Mouse (Mus musculus): ENCODE data around the gene Slco2b1.

Gene Slco2b1

DNA sequence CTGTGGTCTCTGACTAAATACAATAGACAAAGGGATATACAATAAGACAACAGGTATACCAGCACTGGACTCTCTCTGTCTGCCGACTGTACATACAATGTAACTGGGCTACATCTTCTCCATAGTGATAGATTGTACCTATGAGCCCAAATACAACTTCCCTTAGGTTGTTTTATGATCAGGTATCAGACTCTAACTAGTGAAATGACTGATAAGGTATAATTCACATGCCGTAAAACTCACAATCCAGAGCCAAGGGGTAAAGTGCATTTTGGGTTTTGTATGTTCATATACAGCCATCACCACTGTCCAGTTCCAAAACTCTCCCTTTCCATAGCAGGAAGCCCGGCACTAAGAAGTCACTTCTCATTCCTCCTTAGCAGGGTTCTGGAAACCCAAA lies 17.8 kb downstream of the Slco2b1 start:
- DNase-seq (ENCODE audit: low spot score) = no peak

DNA sequence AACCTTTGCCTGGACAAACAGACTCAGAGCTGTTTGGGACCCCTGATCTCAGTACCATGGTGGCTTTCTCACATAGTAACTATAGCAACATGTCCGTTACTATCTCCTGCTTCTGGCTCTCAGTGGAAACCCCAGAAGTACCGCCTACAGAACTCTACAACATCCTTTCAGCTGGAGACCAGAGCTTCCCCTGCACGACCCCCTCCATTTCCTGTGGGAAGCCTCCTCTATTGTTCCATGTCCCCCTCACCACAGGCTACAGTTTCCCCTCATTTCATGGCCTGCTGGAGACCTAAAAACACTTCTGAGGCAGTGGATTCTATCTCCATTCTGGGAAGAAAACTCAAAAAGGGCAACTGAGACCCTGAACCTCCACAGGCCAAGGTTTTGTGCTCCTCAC lies 18.7 kb downstream of the Slco2b1 start:
- DNase-seq (ENCODE audit: low spot score) = no peak

DNA sequence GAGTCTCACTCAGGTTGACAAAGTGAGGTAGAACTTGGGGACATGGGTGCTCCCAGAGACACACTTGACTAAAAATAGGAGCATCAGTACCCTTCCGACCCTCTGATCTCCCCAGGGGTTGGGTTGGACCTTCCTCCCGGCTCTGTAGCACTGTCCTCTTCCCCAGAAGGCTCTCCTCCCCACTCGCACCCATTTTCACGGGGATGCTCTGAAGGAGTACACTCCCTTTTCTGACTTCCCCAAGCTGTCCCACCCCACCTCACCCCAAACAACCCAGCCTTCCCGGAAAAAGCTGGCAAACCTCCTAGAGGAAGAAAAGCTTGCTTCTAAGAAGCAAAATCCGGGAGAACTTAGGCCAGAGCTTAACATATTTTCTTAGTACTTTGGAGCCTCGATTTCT lies 20.3 kb downstream of the Slco2b1 start:
- no peak for DNase-seq (ENCODE audit: low spot score)

DNA sequence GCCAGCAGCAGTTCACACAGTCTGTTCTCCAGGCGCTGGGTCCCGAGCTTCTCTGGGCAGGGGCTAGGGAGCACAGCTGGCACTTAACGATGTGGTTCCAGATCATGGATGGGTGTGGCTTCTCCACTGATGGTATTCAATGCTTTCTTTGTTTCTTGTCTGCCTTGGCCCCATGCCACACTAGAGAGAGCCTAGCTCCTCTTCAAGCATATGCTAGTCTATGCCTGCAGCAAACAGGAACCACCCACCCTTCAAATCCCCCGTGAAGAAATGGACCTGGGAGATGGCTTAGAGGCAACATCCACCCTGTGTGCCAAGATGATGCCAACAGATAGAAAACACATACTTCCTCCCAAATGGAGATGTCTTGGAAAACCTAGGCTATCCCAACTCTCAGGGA lies 27.1 kb downstream of the Slco2b1 start:
- DNase-seq (ENCODE audit: low spot score) = no peak

DNA sequence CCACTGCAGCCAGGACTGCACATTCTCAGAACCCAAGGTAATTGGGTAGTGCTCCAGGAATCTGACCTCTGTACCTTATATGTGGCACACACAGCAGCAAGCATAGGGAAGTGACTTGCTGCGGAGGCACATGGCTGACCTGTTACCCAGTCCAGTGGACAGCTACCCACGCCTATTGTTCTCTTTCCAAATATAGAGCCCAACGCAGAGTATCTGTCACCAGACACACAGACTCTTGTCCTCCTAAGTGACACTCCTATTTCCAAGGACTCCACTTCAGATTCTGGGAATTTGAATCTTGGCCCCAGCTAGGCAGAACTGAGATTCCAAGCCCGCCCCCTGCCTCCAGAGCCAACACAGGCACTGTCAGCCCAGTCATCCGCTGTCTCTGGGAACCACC lies 30.4 kb downstream of the Slco2b1 start:
- DNase-seq (ENCODE audit: low spot score) = no peak

DNA sequence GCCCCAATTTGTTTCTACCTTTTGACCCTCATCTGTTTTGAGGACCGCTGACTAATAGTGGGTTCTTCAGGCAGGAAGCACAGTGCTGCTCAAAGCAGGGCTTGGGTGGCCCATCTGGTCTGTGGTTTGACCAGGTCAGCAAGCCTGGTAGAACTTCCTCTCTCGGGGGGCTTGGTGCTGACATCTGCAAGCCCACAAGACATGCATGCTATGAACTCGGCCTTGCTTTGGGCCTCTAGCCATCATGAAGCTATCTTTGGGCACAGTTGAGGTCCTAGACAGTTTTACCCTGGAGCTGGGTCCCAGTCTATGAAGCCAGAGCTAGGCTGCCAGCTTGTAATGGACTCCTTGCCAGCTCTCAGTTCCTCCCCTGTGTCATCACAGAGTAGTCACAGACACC lies 36.2 kb downstream of the Slco2b1 start:
- DNase-seq (ENCODE audit: low spot score) = no peak

DNA sequence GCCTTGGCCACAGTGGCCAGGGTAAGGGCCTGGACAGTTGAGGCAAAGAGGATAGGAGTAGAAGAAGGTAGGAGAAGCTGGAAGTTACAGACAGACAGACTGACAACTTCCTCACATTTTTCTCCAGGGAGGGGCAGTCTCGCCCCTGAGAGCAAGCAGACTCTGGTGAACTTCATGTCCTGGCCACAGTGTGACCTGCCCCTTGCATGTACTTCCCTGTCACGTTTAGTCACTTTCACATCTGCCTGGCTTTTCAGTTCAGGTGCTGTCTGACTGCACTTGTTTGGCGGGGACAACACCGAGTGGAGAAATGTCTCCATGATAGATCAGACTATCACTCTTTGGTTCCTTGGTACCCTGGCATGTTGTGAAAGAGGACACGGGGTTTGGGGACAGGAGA lies 36.9 kb downstream of the Slco2b1 start:
- no peak for DNase-seq (ENCODE audit: low spot score)

DNA sequence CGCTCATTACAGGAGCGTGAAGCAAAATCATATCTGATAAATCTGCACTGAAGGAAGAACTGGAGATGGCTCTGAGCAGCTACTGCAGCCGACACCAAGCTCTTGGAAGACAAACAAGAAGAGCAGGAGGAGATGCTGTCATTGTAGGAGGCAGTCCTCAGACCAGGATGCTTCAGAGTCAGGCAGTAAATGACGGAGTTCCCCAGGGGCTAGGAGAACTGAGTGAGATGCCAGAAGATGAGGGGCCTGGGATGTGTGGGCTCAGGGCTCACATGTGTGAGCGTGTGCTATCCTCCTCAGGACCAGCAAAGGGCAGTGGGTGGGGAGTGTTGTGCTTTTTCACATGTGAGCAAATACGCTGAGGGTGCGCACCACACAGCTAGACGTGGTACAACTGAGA lies 38.0 kb downstream of the Slco2b1 start:
- no peak for DNase-seq (ENCODE audit: low spot score)

DNA sequence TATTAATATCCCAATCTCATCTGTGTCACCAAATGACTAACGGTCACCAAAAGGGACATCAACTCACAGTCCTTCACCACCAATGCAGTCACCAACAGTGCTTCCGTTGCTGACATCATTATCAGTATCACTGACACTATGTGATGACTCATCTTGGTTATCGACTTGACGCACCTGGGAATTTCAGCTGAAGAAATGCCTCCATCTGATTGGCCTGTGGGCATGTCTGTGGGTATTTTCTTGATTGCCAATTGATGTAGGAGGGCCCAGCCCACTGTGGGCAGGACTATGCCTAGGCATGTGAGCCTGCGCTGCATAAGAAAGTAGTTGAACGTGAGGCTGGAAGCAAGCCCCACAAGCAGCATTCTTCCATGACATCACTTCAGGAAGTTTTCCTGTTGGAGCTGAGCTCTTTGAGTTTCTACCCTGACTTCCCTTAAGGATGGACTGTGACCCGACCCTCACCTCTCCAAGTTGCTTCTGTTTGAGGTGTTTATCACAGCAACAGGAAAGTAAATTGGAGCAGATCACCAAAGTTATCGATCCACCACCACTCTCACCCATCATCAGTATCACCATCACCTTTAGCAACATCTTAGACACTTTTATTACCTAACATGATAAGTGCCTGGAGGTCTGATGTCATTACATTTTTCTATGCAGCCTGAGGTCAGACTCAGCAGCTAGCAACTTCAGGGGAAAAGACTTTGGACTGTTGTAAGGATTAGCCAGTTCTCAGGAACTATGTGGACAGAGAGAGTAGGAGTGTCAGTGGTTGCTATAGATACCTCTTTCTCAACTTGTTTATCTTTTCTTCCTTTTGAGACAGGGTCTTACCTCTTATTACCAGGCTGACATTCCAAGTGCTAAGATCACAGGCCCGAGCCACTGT lies 39.4 kb downstream of the Slco2b1 start:
- DNase-seq (ENCODE audit: low spot score) = no peak

DNA sequence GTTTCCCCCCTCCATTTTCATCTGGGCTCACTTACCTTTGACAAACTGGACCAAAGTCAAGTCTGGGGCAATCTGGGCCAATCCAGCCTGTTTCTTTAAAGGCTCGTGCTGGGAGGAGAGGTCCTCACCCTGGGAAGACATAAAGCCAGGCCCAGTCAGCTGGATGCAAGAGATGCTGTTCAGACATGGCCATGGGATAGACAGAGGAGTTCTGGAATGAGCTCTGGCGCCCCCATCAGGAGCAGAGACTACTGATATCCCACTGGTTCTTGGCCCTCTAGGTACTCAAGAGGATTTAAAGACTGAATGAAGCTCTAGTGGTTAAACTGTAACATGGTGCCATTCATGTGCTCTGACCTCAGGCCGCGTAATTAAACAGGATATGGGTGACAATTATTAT lies 40.2 kb downstream of the Slco2b1 start:
- DNase-seq (ENCODE audit: low spot score) = no peak

DNA sequence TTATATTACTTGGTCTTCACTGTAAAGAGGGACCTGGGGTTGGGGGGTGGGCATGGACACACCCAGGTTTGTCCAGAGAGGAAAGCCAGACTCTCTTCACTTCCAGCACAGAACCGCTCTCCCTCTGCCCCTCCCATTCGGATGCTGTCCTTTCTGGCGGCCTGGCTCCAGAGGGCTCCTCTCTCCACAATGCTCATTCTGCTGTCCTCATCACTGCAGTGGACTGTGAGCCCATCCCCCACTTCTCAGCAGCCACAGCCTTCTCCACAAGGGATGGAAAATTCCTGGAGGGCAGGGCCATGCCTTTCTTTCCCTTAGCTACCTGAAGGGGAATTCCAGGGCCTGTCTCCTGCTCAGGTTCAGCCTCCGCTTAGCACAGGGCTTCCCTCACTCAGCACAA lies 42.3 kb downstream of the Slco2b1 start:
- DNase-seq (ENCODE audit: low spot score) = no peak

DNA sequence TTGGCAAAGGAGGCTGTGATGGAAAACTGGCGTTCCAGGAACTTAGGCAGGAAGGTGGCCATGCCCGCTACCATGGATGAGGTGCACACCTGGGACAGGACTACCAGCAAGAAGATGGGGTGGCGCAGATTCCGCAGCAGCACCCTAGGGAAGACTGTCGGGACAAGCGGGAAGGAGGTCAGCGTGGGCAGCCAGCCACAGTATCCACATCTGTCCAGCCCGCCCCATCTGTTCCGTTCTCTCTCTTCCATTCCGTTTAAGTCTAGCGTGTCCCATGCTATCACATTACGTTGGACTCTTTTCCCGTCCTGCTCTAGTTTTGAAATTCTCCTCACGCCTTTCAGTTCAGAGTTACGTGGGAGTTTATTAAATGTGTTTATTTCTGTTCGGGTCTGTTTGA lies 44.0 kb downstream of the Slco2b1 start:
- DNase-seq (ENCODE audit: low spot score) = no peak

DNA sequence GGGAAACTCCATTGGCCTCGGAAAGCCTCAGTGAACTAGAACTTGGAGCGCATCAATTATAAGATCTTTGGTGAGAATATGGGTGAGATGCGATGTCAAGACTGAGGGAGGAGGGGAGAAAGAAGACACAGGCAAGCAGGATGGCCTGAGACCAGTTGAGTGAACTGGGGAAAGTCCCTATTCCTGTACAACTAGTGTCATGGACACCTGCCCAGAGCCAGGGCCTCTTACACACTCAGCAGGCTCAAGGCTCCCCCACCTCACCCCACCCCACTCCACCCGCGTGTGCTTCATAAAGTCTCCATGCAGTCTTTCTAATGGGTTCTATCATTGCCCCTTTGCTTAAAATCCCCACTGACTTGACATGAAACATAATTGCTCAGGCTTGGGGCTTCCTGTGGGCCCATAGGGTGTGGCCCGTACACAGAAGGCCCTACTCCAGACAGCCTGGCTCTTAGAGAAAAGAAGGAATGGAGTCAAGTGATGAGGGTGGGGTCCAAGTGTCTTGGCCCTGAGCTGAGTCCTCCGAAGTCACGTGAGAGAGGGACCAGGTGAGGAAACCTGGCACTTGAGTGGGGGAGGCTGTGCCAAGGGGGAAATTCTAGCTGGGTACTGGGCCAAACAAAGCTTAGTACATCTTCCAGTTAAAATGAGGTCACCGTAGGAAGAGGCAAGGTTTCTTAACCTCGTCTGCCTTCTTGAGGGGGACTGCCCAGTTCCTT lies 45.2 kb downstream of the Slco2b1 start:
- no peak for DNase-seq (ENCODE audit: low spot score)

DNA sequence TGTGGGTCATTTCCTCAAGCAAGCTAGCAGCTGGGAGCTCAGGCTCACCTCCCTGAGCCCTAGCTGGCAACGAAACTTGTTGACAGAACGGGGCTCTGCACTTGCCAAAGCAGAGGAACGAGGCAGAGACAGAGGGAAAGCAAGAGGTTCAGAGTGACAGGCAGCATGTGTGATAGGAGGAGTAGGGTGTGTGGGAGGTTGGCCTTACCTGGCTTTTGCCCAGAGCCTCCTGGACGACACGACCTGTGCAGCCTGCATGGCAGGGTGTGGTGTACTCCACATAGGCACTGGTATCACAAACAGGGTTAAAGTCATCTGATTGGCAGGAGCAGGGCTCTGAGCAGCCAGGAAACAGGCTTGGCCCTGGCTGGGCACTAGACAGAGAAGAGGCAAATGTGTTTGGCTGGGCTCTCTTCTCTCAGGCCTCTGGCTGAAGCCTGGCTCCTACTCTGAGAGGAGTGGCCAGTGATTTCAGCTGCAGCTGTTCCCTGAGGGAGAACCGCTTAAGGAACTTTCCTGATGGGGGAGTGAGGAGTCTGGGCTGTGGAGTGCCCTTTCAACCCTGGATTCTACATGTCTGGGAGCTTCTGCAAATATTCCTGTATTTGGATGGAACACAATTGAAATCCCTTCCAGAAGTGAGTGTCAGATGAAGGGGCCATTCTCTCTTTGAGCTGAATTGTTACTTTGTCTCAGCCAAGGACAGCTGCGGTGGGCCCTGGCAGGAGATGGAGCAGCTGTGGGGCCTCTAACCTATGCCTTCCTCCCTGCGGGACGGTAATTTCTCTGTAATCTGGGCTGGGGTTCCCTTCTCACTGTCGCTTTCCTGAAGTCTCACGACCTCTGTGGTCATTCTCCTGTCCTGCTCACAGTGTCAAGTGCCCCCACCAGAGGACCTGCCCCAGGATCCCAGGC lies 46.3 kb downstream of the Slco2b1 start:
- peak; percentile 51 for DNase-seq (ENCODE audit: low spot score)

DNA sequence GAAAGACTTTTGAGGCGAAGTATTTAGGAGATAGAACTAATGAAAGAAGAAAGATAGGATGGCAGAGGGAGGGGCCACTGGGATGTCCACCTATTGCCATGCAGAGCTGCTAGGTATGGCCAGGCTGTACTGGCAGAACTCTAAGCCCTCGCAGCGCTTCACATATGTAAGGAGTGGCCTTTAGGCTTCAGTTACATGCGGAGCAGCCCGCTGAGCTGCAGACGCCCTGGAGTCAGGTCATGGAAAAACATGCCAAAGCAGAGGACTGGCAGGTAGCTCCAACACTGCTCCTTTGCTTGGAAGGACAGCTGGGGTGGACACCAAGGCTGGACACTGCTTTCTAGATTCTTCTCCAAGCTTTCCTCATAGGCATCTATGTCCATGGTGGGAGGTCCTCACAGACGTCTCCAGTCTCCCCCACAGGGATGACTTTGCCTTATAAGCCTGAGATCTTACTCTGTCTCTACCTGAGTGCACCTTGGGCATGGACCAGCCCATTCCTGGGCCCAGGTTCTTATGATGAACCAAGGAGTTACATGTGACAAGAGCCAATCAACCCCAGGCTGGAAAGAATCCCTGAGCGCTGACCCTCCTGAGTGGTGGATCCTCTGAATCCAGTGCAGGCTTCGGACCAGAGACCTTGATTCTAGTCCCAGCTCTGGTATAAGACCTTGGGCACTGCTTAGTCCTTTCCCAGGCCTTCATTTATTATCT lies 47.5 kb downstream of the Slco2b1 start:
- DNase-seq (ENCODE audit: low spot score) = no peak

DNA sequence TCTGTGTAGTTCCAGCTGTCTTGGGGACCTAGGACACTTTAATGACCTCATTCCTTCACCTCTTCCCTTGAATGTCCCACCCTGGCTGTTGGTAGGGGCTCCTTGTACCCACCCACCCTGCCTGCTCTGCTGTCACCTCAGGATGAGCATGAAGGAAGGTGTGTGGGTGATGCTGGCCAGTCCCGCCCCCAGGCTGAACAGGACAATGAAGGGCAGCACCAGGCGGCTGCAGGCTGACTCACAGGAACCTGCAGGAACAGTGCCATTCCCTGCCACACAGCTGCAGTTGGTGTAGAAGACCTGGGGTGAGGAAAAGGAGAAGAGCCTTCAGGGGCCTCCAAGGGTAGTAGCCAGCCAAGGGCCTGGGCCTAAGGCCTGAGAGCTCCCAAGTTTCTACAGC lies 48.8 kb downstream of the Slco2b1 start:
- no peak for DNase-seq (ENCODE audit: low spot score)

DNA sequence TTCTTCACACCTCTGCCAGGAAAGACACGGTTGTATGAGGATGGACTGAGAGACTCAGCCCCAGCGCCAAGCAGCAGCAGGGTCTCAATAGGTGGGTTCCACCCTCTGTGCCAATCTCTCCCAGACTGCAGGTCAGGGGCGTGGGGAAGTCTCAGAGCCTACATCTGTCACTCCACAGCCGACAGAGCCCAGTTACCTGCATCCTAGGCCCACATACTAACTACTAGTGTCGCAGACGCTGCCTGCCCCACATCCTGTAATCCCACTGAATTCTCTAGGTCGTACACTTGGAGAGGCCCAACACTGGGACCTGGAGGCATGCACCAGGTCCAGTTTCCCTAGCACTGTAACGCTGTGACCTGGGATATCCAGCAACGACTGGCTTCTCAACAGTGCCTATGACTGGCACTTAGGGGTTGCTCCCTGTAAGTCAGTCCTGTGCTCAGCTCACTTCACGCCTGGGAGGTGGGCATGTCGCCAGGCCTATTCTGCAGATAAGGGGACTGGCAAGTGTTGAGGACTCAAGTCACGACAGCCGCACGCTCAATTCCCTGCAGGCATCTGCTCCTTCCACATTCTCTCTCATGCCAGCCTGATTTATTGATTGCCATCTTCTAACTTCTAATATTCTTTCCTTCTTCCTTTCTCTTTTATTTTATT lies 49.4 kb downstream of the Slco2b1 start:
- no peak for DNase-seq (ENCODE audit: low spot score)

DNA sequence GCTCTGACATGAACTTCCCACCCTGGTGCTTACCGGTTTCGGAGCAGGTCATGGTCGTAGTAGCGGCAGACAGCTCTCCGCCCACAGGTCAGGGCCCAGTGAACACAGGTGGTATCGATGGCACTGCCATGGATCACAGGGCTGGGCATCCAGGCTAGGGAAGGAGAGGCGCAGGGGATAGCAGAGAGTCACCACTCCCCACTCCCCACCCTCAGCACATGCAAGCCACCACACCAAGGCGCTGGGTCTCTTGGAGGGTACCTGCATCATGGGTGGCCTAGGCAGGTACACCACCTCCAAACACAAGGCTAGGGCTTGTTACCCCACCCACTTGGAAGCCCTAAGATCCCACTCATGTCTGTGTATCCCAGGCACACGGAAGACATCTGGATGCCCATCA lies 50.1 kb downstream of the Slco2b1 start:
- no peak for DNase-seq (ENCODE audit: low spot score)

DNA sequence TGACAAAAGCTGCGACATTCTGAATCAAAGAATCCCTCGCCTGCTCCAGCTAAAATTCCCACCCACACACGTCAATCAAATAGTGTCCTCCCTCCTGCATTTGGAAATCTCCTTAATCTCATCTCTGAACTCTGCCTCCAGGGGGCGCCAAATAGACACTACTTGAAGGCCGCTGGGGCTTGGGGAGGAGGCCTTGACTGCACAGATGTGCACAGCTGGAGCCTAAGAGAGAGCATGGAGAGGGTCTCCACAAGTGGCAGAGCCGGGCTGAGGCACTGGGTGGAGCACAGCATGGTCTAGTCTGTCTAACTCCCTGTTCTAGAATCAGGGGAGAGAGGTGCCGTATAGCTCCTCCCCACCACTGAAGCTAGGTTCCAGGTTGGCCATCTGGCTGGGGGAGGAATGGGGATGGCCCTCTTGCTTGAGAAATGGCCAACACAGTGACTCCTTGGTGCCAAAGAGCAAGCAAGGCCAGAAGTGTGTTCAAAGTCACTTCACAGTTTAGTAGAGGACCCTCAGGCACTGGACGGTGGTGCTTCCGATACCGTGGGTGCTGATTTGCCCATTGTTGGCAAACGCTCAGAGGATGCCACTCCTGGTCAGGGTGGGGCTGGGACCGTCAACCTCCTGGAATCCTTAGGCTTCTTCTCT lies 51.6 kb downstream of the Slco2b1 start:
- peak; percentile 71 for DNase-seq (ENCODE audit: low spot score)

DNA sequence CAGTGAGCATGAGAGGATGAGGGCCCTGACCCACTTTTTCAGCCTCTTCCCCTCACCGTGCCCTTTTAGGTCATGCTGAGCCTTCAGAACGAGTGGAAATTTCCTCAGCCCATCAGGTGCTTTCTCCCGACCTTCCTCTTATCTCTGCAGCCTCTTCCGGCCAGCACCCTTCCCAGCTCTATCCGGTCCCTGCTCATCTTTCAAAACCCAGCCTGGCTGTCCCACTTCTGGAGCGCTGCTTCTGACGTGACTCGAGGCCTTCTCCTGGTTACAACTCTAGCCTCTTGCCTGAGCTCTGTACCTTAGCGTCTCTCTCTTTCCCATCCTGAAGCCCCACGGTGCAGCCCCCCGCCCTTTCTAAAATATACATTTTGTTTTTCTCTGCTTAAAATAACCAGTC lies 56.9 kb downstream of the Slco2b1 start:
- DNase-seq (ENCODE audit: low spot score) = no peak

DNA sequence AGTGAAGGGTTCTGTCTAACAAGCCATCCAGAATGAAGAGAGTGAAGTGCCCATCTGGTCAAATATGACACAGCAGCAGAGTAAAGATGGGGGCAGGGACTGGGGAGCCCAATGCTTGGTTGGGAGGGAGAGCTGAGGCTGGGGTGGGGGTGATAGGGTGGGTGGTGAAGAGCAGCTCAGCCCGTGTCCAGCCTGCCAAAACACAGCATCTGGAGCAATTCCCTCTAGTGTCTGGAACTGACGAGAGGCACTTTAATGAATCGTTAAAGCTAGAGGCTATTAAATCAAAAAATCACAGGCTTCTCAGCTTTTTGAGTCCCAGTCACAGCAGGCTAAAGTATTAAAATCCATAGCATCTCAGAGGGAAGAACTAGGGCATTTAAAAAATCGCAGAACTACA lies 61.6 kb downstream of the Slco2b1 start:
- no peak for DNase-seq (ENCODE audit: low spot score)
